Mouse (Mus musculus) CH12.LX (cell line): ENCODE measurements around the gene Cnnm2. TPM values are rescaled to one million over a fixed set of nuclear protein-coding genes. Genes with fewer than 3 reads are reported as not detected.

Experiments used
- DNase-seq: peaks from one replicate; pipeline ENCODE4 v3.0.0-alpha.2; 2013; ENCODE audit errors: extremely low read depth
- H3K27ac ChIP-seq: 2 replicates; pipeline ENCODE4 v1.5.1; 2012; ENCODE audit warnings: low read depth, mild to moderate bottlenecking, control low read depth, moderate library complexity; ENCODE audit not compliant: insufficient read depth
- H3K27me3 ChIP-seq: replicated peaks from 2 replicates; pipeline ENCODE3; 2012; ENCODE audit warnings: inconsistent platforms
- H3K36me3 ChIP-seq, 2 experiments: replicated peaks in 1 of 2; 2 replicates each; pipeline versions ENCODE3 to v1.6.1; 2012; ENCODE audit warnings: inconsistent platforms in 1 of 2, low read length in 1 of 2, mild to moderate bottlenecking in 1 of 2, mixed read lengths in 1 of 2, moderate library complexity in 1 of 2; ENCODE audit not compliant: control insufficient read depth in 1 of 2, insufficient read depth in 1 of 2
- H3K4me1 ChIP-seq, 2 experiments: 2 replicates each; pipeline ENCODE4 v1.6.1; 2012; ENCODE audit warnings: inconsistent platforms in 1 of 2, moderate library complexity in 1 of 2; ENCODE audit not compliant: insufficient read depth in 2 of 2, control insufficient read depth in 1 of 2
- H3K4me2 ChIP-seq: 2 replicates; pipeline ENCODE4 v1.6.1; 2012; ENCODE audit warnings: low read depth, mild to moderate bottlenecking, control low read depth; ENCODE audit not compliant: poor library complexity, insufficient read depth, severe bottlenecking
- H3K4me3 ChIP-seq, 3 experiments: fragments of 150-350 bp in 1 of 3; sonication (generic) in 1 of 3; replicated peaks in 1 of 3; 2 replicates each; pipeline versions ENCODE3 to v1.5.1; 2011 to 2012; ENCODE audit warnings: low read depth in 2 of 3, low read length in 2 of 3, mild to moderate bottlenecking in 2 of 3, moderate library complexity in 2 of 3, control low read depth in 1 of 3, improper control_type of control experiment in 1 of 3, inconsistent platforms in 1 of 3, mixed read lengths in 1 of 3; ENCODE audit not compliant: poor library complexity in 1 of 3
- H3K79me2 ChIP-seq: replicated peaks from 2 replicates; pipeline ENCODE4 v1.6.1; 2012; ENCODE audit warnings: mild to moderate bottlenecking, moderate library complexity; ENCODE audit not compliant: control insufficient read depth, poor library complexity, insufficient read depth, severe bottlenecking; ENCODE audit errors: extremely low read depth
- H3K9ac ChIP-seq: 2 replicates; pipeline ENCODE4 v1.6.1; 2012; ENCODE audit warnings: low read depth, mild to moderate bottlenecking, control low read depth, moderate library complexity; ENCODE audit not compliant: insufficient read depth
- H3K9me3 ChIP-seq: replicated peaks from 2 replicates; pipeline ENCODE3; 2012; ENCODE audit warnings: low read length, inconsistent platforms, mixed read lengths
- CHD1 ChIP-seq: IDR thresholded peaks from 2 replicates; pipeline ENCODE4 v1.6.1; 2012; ENCODE audit warnings: low read depth, low read length, improper control_type of control experiment, inconsistent platforms
- CHD2 ChIP-seq: IDR thresholded peaks from 2 replicates; pipeline ENCODE4 v1.6.1; 2011; ENCODE audit warnings: low read length, improper control_type of control experiment
- CTCF ChIP-seq, 2 experiments: IDR thresholded peaks in 1 of 2; conservative IDR thresholded peaks in 1 of 2; 2 replicates each; pipeline ENCODE4 v1.5.1; 2011 to 2012; ENCODE audit warnings: low read depth in 2 of 2, low read length in 2 of 2, improper control_type of control experiment in 1 of 2, inconsistent platforms in 1 of 2, mild to moderate bottlenecking in 1 of 2, moderate library complexity in 1 of 2
- E2F4 ChIP-seq: IDR thresholded peaks from 2 replicates; pipeline ENCODE4 v1.6.1; 2011; ENCODE audit warnings: low read depth, low read length, improper control_type of control experiment; ENCODE audit not compliant: insufficient replicate concordance
- ELF1 ChIP-seq: IDR thresholded peaks from 2 replicates; pipeline ENCODE4 v1.6.1; 2014; ENCODE audit warnings: low read depth, mild to moderate bottlenecking, inconsistent platforms, low read length, improper control_type of control experiment
- GABPA ChIP-seq: IDR thresholded peaks from 2 replicates; pipeline ENCODE4 v1.6.1; 2012; ENCODE audit warnings: low read depth, low read length, improper control_type of control experiment, inconsistent platforms; ENCODE audit not compliant: insufficient replicate concordance
- JUN ChIP-seq: IDR thresholded peaks from 2 replicates; pipeline ENCODE4 v1.6.1; 2011; ENCODE audit warnings: low read depth, mild to moderate bottlenecking, low read length, improper control_type of control experiment, moderate library complexity; ENCODE audit not compliant: insufficient read depth
- MAFK ChIP-seq: IDR thresholded peaks from 2 replicates; pipeline ENCODE4 v1.6.1; 2011; ENCODE audit warnings: low read length, improper control_type of control experiment; ENCODE audit not compliant: insufficient replicate concordance
- MAZ ChIP-seq: IDR thresholded peaks from 2 replicates; pipeline ENCODE4 v1.6.1; 2012; ENCODE audit warnings: low read depth, mild to moderate bottlenecking, inconsistent platforms, low read length, improper control_type of control experiment, moderate library complexity
- MEF2A ChIP-seq: IDR thresholded peaks from 2 replicates; pipeline ENCODE4 v1.6.1; 2014; ENCODE audit warnings: low read depth, mild to moderate bottlenecking, inconsistent platforms, low read length, improper control_type of control experiment, borderline replicate concordance
- MXI1 ChIP-seq: IDR thresholded peaks from 2 replicates; pipeline ENCODE4 v1.6.1; 2011; ENCODE audit warnings: mild to moderate bottlenecking, low read depth, low read length, improper control_type of control experiment
- MYC ChIP-seq: IDR thresholded peaks from 2 replicates; pipeline ENCODE4 v1.6.1; 2011; ENCODE audit warnings: low read depth, mild to moderate bottlenecking, improper control_type of control experiment, low read length
- POLR2A ChIP-seq: IDR thresholded peaks from 2 replicates; pipeline ENCODE4 v1.6.1; 2011; ENCODE audit warnings: low read depth, mild to moderate bottlenecking, improper control_type of control experiment, low read length
- RAD21 ChIP-seq: IDR thresholded peaks from 2 replicates; pipeline ENCODE4 v1.6.1; 2011; ENCODE audit warnings: low read depth, mild to moderate bottlenecking, low read length, improper control_type of control experiment, moderate library complexity
- RCOR1 ChIP-seq: conservative IDR thresholded peaks from 2 replicates; pipeline ENCODE4 v1.6.1; 2012; ENCODE audit warnings: low read depth, mild to moderate bottlenecking, inconsistent platforms, low read length, improper control_type of control experiment
- SIN3A ChIP-seq: IDR thresholded peaks from 2 replicates; pipeline ENCODE4 v1.6.1; 2012; ENCODE audit warnings: low read length, improper control_type of control experiment, inconsistent platforms
- SMC3 ChIP-seq: IDR thresholded peaks from 2 replicates; pipeline ENCODE4 v1.6.1; 2011; ENCODE audit warnings: low read depth, low read length, improper control_type of control experiment
- TBP ChIP-seq: conservative IDR thresholded peaks from 2 replicates; pipeline ENCODE4 v1.6.1; 2011; ENCODE audit warnings: low read depth, low read length, improper control_type of control experiment
- TCF12 ChIP-seq: IDR thresholded peaks from 2 replicates; pipeline ENCODE4 v1.6.1; 2014; ENCODE audit warnings: low read depth, mild to moderate bottlenecking, inconsistent platforms, low read length, improper control_type of control experiment
- UBTF ChIP-seq: IDR thresholded peaks from 2 replicates; pipeline ENCODE4 v1.6.1; 2012; ENCODE audit warnings: low read depth, mild to moderate bottlenecking, inconsistent platforms, low read length, improper control_type of control experiment, moderate library complexity
- USF1 ChIP-seq: IDR thresholded peaks from 2 replicates; pipeline ENCODE4 v1.6.1; 2014; ENCODE audit warnings: low read depth, mild to moderate bottlenecking, inconsistent platforms, low read length, improper control_type of control experiment
- USF2 ChIP-seq: conservative IDR thresholded peaks from 2 replicates; pipeline ENCODE4 v1.6.1; 2011; ENCODE audit warnings: low read depth, low read length, improper control_type of control experiment
- ZNF384 ChIP-seq: IDR thresholded peaks from 2 replicates; pipeline ENCODE4 v1.6.1; 2012; ENCODE audit warnings: low read depth, low read length, improper control_type of control experiment, inconsistent platforms
- dilution Hi-C: fragments of 300-500 bp; cut with MboI; formaldehyde crosslinking; loops from 2 replicates; pipeline ENCODE4 v1.14.3; 2020; ENCODE audit warnings: low sequenced_read_pairs; ENCODE audit not compliant: extremely low pct_unique_long_range_greater_than_20kb, extremely low pct_ligation_motif_present
- in situ Hi-C: fragments of 300-500 bp; cut with MboI; formaldehyde crosslinking; loops from 3 replicates; pipeline ENCODE4 v1.14.3; 2019; ENCODE audit warnings: low sequenced_read_pairs, low pct_ligation_motif_present, low pct_unique_long_range_greater_than_20kb, mixed read lengths
- polyA plus RNA-seq: library from polyadenylated mRNA; unstranded; fragments of >175 nt; gene quantifications from 2 replicates; pipeline ENCODE4 v1.2.1, GENCODE M21; 2012; ENCODE audit warnings: low read depth; ENCODE audit not compliant: insufficient read length
- total RNA-seq, 2 experiments: library from RNA; depleted of rRNA; stranded (reverse); fragments of 300-350 nt in 1 of 2; fragments of >200 nt in 1 of 2; gene quantifications; 2 replicates each; pipeline ENCODE4 v1.2.3; 2012 to 2014

Gene Cnnm2
- total and polyA plus RNA-seq, 3 experiments: 1.8 to 3.7 (median 2.6) TPM

DNA sequence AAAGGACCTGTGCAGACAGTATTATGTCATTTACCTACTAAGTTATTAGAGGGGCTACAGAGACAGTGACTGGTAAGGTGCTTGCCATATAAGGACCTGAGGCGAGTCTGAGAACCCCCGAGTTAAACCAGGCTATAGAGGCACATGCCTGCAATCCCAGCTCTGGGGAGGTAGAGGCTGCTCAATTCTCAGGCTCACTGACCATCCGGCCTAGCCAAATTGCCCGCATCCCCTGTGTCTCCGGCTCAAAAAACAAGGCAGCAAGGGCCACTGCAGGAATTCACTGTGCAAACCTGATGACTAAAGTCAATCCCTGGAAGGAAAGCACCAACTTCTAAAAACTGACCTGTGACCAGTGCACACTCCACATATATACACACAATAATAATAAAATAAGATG, 142.0 kb downstream of the Cnnm2 start:
- dilution Hi-C loops (no loop called here), in situ Hi-C loops (no loop called here)
- no peak overlapping the region for H3K27ac ChIP-seq
- no peaks in the 10 kb centered on the region for H3K27me3 ChIP-seq
- H3K36me3 ChIP-seq: peaks cover 3 to 47% of the 10 kb centered on the region in 2 experiments
- no peak overlapping the region for H3K4me2 ChIP-seq
- H3K79me2 ChIP-seq: no peaks in the 10 kb centered on the region
- TF ChIP-seq TBP: no peak
- no peak for TF ChIP-seq MEF2A
- TF ChIP-seq ELF1: no peak
- no peak for TF ChIP-seq SMC3
- no peak for TF ChIP-seq GABPA
- no peak for TF ChIP-seq TCF12
- no peak for TF ChIP-seq ZNF384
- TF ChIP-seq POLR2A: no peak
- TF ChIP-seq CTCF (conservative IDR thresholded peaks at IDR 0.05 in 1 of 2, IDR thresholded peaks at IDR 0.05 in 1 of 2; ENCODE audit: low read depth in 2 of 2, low read length in 2 of 2): no peak
- TF ChIP-seq USF1: no peak
- no peak for TF ChIP-seq MYC
- no peak for TF ChIP-seq MXI1
- DNase-seq: no peak
- H3K9ac ChIP-seq: no peak overlapping the region
- H3K9me3 ChIP-seq: no peaks in the 10 kb centered on the region
- H3K4me1 ChIP-seq: peaks cover 6 to 17% of the 10 kb centered on the region in 2 experiments; a peak in 3 of 4 replicates
- H3K4me3 ChIP-seq: no peak overlapping the region

DNA sequence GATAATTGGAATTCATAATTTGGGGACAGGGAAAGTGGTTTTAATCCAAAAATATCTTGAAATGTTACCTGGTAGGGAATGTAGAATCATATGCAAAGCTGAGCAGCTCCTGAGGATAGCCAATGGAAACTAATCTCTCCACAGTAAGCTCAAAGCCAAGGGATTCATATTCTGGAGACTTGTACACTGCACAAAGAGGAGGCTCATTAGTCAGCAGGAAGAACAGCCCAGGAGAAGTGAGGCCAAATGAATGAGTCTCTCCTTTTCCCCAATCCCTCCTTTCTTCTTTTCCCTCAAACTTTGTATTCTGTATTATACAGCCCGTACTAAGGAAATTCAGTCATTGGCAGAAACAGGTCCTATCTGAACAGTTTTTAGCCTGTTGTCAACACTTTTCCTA, 143.5 kb downstream of the Cnnm2 start:
- dilution Hi-C loops: no loop called here
- no peak for DNase-seq
- no peaks in the 10 kb centered on the region for H3K9me3 ChIP-seq
- no peak overlapping the region for H3K9ac ChIP-seq
- peaks cover 3 to 46% of the 10 kb centered on the region in 2 experiments for H3K36me3 ChIP-seq
- TF ChIP-seq TCF12: no peak
- no peak for TF ChIP-seq CHD2
- TF ChIP-seq SIN3A: no peak
- TF ChIP-seq UBTF: no peak
- TF ChIP-seq RCOR1: no peak
- TF ChIP-seq MAFK: no peak
- no peak for TF ChIP-seq RAD21
- TF ChIP-seq JUN: no peak
- TF ChIP-seq CHD1: no peak
- no peak for TF ChIP-seq MAZ
- no peak for TF ChIP-seq MEF2A
- TF ChIP-seq TBP: no peak
- no peak for TF ChIP-seq USF2
- TF ChIP-seq E2F4: no peak
- no peaks in the 10 kb centered on the region for H3K79me2 ChIP-seq
- H3K27ac ChIP-seq: no peak overlapping the region
- H3K4me2 ChIP-seq: no peak overlapping the region
- H3K4me3 ChIP-seq: no peak overlapping the region
- in situ Hi-C loops: no loop called here
- H3K4me1 ChIP-seq: peaks cover under 1 to 3% of the 10 kb centered on the region in 2 experiments; a peak in 2 of 4 replicates
- H3K27me3 ChIP-seq: no peaks in the 10 kb centered on the region
